Mouse (Mus musculus): ENCODE data around the gene Grb14. TPM values are rescaled to one million over a fixed set of nuclear protein-coding genes. Genes with fewer than 3 reads are reported as not detected.

The Grb14 gene
- polyA plus RNA-seq, 1 experiment from 2014 or later: 111 TPM

DNA sequence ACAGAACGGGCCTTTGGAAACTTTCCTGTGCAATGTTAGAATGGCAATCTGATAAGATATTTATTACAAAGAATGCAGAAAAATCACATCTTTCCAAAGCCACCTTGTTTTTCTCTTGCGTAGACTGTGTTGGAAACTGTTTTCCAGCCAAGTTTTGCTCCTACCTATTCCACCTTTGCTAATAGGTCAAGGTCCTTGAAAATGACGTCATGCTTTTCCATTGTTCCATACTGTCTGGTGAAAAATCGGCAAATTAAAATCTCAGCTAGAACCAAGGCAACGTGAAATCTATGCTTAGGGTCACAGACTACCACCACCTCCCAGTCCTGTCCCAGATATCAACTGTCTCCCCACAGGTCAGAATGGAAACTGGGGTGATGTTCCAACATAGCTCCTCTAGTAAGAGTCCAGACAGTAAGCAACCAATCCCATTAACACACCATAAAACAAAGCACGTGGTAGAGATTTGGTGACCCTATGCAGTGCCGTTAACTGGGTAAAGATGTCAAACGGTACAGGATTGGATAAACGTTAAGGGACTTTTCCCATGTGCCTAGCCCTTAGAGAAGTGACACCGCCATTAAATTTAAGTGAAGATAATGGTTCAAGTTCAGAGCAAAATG, 50.9 kb downstream of the Grb14 start:
- peaks cover 4% of the 10 kb centered on the region; the same call in 1 of the 2 replicates for H3K36me3 ChIP-seq
- H3K4me1 ChIP-seq (replicated peaks): peaks cover 23% of the 10 kb centered on the region
- no peak overlapping the region for H3K9ac ChIP-seq
- no peak overlapping the region for H3K4me3 ChIP-seq
- no peak overlapping the region for H3K4me2 ChIP-seq
- H3K27ac ChIP-seq: no peak overlapping the region
- 85% methylated on average over 10 of the region's 10 CpGs for WGBS
- H3K27me3 ChIP-seq: no peaks in the 10 kb centered on the region
- H3K9me3 ChIP-seq (replicated peaks): no peaks in the 10 kb centered on the region
- ATAC-seq (replicated peaks; ENCODE audit: insufficient number of reproducible peaks, insufficient read depth, low FRiP score, low read depth): no peak

DNA sequence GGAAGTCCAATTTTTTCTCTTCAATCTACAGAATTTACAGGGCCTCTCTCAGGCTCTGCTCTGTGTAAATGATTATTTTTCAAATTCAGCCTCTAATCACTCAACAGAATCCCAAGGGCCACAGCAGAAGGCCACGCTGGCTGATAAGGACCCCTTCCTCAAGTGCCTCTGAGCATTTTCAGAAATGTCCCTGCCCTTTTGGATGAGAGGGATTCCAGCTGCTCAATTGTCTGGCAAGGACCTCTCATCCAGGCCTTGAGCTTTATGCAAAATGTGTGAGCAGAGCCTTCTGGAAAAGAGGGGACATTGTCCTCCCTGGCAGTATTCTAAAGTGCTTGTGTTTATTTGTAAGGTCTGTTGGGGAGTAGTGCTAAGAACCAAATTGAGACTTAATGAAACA, 51.7 kb downstream of the Grb14 start:
- Histone ChIP-seq H3K4me1 (replicated peaks) (peaks cover 23% of the 10 kb centered on the region), H3K27me3 (no peaks in the 10 kb centered on the region), H3K9ac (no peak overlapping the region), H3K9me3 (replicated peaks) (no peaks in the 10 kb centered on the region), H3K4me3 (no peak overlapping the region), H3K27ac (0 out of 2 replicates have a peak overlapping the region, but pooled peaks have one; percentile 1), H3K4me2 (no peak overlapping the region), H3K36me3 (peaks cover 4% of the 10 kb centered on the region; the same call in 1 of the 2 replicates)
- no peak for ATAC-seq (replicated peaks; ENCODE audit: insufficient number of reproducible peaks, insufficient read depth, low FRiP score, low read depth)
- 24% methylated on average over 1 of the region's 1 CpGs for WGBS

- Histone ChIP-seq H3K9ac (no peak overlapping the region), H3K4me3 (no peak overlapping the region), H3K36me3 (peaks cover 4% of the 10 kb centered on the region; the same call in 1 of the 2 replicates), H3K4me1 (replicated peaks) (peaks cover 30% of the 10 kb centered on the region), H3K4me2 (no peak overlapping the region), H3K27me3 (no peaks in the 10 kb centered on the region), H3K9me3 (replicated peaks) (no peaks in the 10 kb centered on the region), H3K27ac (no peak overlapping the region)
- no peak for ATAC-seq (replicated peaks; ENCODE audit: insufficient number of reproducible peaks, insufficient read depth, low FRiP score, low read depth)
- WGBS: 47% methylated on average over 5 of the region's 5 CpGs
These were observed 53.0 kb downstream of the Grb14 start for GRCm38 (mm10) chr2:64971828-64972227.

- Histone ChIP-seq H3K36me3 (peaks cover 4% of the 10 kb centered on the region; the same call in 1 of the 2 replicates), H3K9ac (no peak overlapping the region), H3K27me3 (no peaks in the 10 kb centered on the region), H3K4me2 (no peak overlapping the region), H3K4me1 (replicated peaks) (peaks cover 38% of the 10 kb centered on the region), H3K9me3 (replicated peaks) (no peaks in the 10 kb centered on the region), H3K27ac (no peak overlapping the region), H3K4me3 (no peak overlapping the region)
- 64% methylated on average over 8 of the region's 8 CpGs for WGBS
- ATAC-seq (replicated peaks; ENCODE audit: insufficient number of reproducible peaks, insufficient read depth, low FRiP score, low read depth): no peak
These were observed 53.8 kb downstream of the Grb14 start for GRCm38 (mm10) chr2:64970992-64971391.

- no peaks in the 10 kb centered on the region for H3K9me3 ChIP-seq (replicated peaks)
- no peak overlapping the region for H3K4me2 ChIP-seq
- no peak overlapping the region for H3K9ac ChIP-seq
- 78% methylated on average over 6 of the region's 6 CpGs for WGBS
- no peaks in the 10 kb centered on the region for H3K27me3 ChIP-seq
- ATAC-seq (replicated peaks; ENCODE audit: insufficient number of reproducible peaks, insufficient read depth, low FRiP score, low read depth): 0 out of 2 replicates have a peak, but pooled peaks have one; percentile 36
- H3K4me1 ChIP-seq (replicated peaks): peaks cover 24% of the 10 kb centered on the region
- H3K4me3 ChIP-seq: no peak overlapping the region
- H3K36me3 ChIP-seq: peaks cover 4% of the 10 kb centered on the region; the same call in 1 of the 2 replicates
- peak overlapping the region; percentile 76 for H3K27ac ChIP-seq
These were observed 57.8 kb downstream of the Grb14 start for GRCm38 (mm10) chr2:64966893-64967444.

DNA sequence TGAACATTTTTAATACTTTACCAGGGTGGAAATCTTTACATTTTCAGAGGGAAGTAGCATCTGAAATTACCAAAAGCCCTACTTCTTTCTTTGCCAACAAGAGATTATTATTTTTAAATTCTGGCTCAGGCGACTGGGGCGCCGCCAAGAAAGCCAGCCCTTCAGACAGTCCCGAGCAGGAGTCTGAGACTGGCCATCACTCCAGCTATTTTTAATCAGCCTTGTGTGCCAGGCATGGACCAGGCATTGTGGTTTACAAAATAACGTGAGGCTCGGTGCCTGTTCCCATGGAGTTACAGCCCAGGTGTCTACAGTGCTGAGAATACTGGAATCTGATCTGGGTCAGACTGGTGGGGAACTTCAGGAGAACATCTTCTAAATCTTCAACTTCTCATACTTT, 58.5 kb downstream of the Grb14 start:
- no peaks in the 10 kb centered on the region for H3K9me3 ChIP-seq (replicated peaks)
- peak; percentile 83; the same call in 1 of the 2 replicates for ATAC-seq (replicated peaks; ENCODE audit: insufficient number of reproducible peaks, insufficient read depth, low FRiP score, low read depth)
- H3K4me1 ChIP-seq (replicated peaks): peaks cover 26% of the 10 kb centered on the region
- H3K4me3 ChIP-seq: no peak overlapping the region
- no peaks in the 10 kb centered on the region for H3K27me3 ChIP-seq
- 35% methylated on average over 6 of the region's 6 CpGs for WGBS
- H3K27ac ChIP-seq: peak overlapping the region; percentile 76
- peak overlapping the region; percentile 27; the same call in 1 of the 2 replicates for H3K4me2 ChIP-seq
- peaks cover 4% of the 10 kb centered on the region; the same call in 1 of the 2 replicates for H3K36me3 ChIP-seq
- H3K9ac ChIP-seq: no peak overlapping the region

DNA sequence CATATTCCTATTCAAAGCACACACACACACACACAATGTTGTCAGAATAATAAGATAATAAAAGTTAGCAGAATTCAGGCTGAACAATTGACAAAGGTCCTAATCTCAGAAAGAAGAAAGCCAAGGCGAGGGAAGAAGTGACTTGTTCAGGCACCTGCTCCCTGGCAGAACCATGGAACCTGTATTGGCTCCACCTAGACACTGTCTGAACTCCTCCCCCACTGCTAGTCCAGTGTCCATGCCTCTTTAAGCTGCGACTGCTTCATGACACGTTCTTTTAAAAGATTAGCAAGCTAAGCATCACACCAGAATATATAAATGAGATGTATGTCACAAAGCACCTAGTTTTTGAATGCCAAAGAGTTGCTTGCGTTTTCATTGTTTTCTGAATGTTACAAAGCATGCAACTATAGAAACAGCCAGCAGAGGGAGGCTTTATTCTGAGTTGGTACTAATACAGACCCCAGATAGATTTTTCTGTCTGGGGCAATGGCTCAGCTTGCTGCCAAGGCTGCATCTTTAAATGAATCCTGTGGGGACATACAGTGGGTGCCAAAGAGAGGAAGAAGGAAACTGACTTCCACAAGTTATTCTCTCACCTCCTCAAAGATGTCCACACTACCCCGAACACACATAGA, 59.4 kb downstream of the Grb14 start:
- WGBS: 27% methylated on average over 5 of the region's 5 CpGs
- Histone ChIP-seq H3K9ac (no peak overlapping the region), H3K4me1 (replicated peaks) (peaks cover 29% of the 10 kb centered on the region), H3K4me2 (no peak overlapping the region), H3K27ac (no peak overlapping the region), H3K27me3 (no peaks in the 10 kb centered on the region), H3K9me3 (replicated peaks) (no peaks in the 10 kb centered on the region), H3K4me3 (no peak overlapping the region), H3K36me3 (peaks cover 4% of the 10 kb centered on the region; the same call in 1 of the 2 replicates)
- ATAC-seq (replicated peaks; ENCODE audit: insufficient number of reproducible peaks, insufficient read depth, low FRiP score, low read depth): no peak

- WGBS: 70% methylated on average over 4 of the region's 4 CpGs
- ATAC-seq (replicated peaks; ENCODE audit: insufficient number of reproducible peaks, insufficient read depth, low FRiP score, low read depth): no peak
- Histone ChIP-seq H3K4me2 (no peak overlapping the region), H3K9ac (no peak overlapping the region), H3K4me1 (replicated peaks) (peaks cover 34% of the 10 kb centered on the region), H3K27me3 (no peaks in the 10 kb centered on the region), H3K9me3 (replicated peaks) (no peaks in the 10 kb centered on the region), H3K27ac (no peak overlapping the region), H3K4me3 (no peak overlapping the region), H3K36me3 (no peaks in the 10 kb centered on the region)
These were observed 62.6 kb downstream of the Grb14 start for GRCm38 (mm10) chr2:64962196-64962595.

- no peaks in the 10 kb centered on the region for H3K27me3 ChIP-seq
- 37% methylated on average over 3 of the region's 3 CpGs for WGBS
- no peaks in the 10 kb centered on the region for H3K9me3 ChIP-seq (replicated peaks)
- H3K9ac ChIP-seq: no peak overlapping the region
- H3K36me3 ChIP-seq: no peaks in the 10 kb centered on the region
- H3K4me1 ChIP-seq (replicated peaks): peaks cover 26% of the 10 kb centered on the region
- ATAC-seq (replicated peaks; ENCODE audit: insufficient number of reproducible peaks, insufficient read depth, low FRiP score, low read depth): no peak
- no peak overlapping the region for H3K4me2 ChIP-seq
- no peak overlapping the region for H3K4me3 ChIP-seq
- no peak overlapping the region for H3K27ac ChIP-seq
These were observed 63.4 kb downstream of the Grb14 start for GRCm38 (mm10) chr2:64961381-64961780.

GRCm38 (mm10) chr2:64959657-64960056, 65.1 kb downstream of the Grb14 start:
- no peaks in the 10 kb centered on the region for H3K9me3 ChIP-seq (replicated peaks)
- no peak overlapping the region for H3K9ac ChIP-seq
- no peaks in the 10 kb centered on the region for H3K36me3 ChIP-seq
- H3K4me3 ChIP-seq: no peak overlapping the region
- WGBS: 27% methylated on average over 4 of the region's 4 CpGs
- no peak for ATAC-seq (replicated peaks; ENCODE audit: insufficient number of reproducible peaks, insufficient read depth, low FRiP score, low read depth)
- no peaks in the 10 kb centered on the region for H3K27me3 ChIP-seq
- no peak overlapping the region for H3K27ac ChIP-seq
- peaks cover 25% of the 10 kb centered on the region for H3K4me1 ChIP-seq (replicated peaks)
- H3K4me2 ChIP-seq: no peak overlapping the region

DNA sequence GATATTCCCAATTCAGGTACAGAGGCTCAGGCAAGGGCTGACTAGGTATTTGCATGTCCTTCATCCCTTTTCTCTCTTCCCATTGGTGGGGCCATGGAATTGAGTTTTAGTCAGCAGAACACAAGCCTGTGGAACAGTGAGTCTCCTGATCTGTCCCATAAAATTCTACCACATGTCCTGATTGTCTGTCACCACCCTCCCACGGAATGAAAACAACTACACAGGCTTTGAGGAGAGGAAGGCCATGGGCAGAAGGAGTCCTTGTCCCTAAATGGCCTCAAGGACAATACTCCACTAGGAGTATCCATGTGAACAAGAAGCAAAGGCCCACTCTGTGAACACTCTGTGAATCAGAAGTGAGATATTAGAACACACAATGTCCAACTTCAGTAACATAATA, 69.3 kb downstream of the Grb14 start:
- Histone ChIP-seq H3K4me1 (replicated peaks) (peaks cover 15% of the 10 kb centered on the region), H3K9ac (no peak overlapping the region), H3K4me2 (no peak overlapping the region), H3K9me3 (replicated peaks) (no peaks in the 10 kb centered on the region), H3K27me3 (no peaks in the 10 kb centered on the region), H3K27ac (no peak overlapping the region), H3K36me3 (no peaks in the 10 kb centered on the region), H3K4me3 (no peak overlapping the region)
- 44% methylated on average over 1 of the region's 1 CpGs for WGBS
- no peak for ATAC-seq (replicated peaks; ENCODE audit: insufficient number of reproducible peaks, insufficient read depth, low FRiP score, low read depth)

All from heart, embryonic 15.5 days (tissue).